Mouse (Mus musculus): ENCODE data around the gene Smndc1. TPM values are rescaled to one million over a fixed set of nuclear protein-coding genes. Genes with fewer than 3 reads are reported as not detected.
"Not testable (repeated sequence)": the region's sequence is repeated elsewhere in the genome, so short reads cannot be mapped to it uniquely, and the experiment has no call there.

Smndc1 gene
- total RNA-seq, 2 experiments from 2014 or later: 37.2 to 38.9 TPM

GRCm38 (mm10) chr19:53413617-53414380, 23.4 kb upstream of the Smndc1 start:
- no peak for DNase-seq (ENCODE audit: low spot score in 2 of 2)

- DNase-seq (ENCODE audit: low spot score in 2 of 2): no peak
These were observed 21.9 kb upstream of the Smndc1 start for GRCm38 (mm10) chr19:53412149-53412848.

GRCm38 (mm10) chr19:53409663-53410307, 19.4 kb upstream of the Smndc1 start:
- no peak for DNase-seq (ENCODE audit: low spot score in 2 of 2)

- no peak for DNase-seq (ENCODE audit: low spot score in 2 of 2)
These were observed 18.0 kb upstream of the Smndc1 start for GRCm38 (mm10) chr19:53408398-53408797.

GRCm38 (mm10) chr19:53407350-53407749, 17.0 kb upstream of the Smndc1 start:
- DNase-seq (ENCODE audit: low spot score in 2 of 2): no peak

- DNase-seq (ENCODE audit: low spot score in 2 of 2): no peak
These were observed 15.4 kb upstream of the Smndc1 start for GRCm38 (mm10) chr19:53405810-53406209.

GRCm38 (mm10) chr19:53404837-53405356, 14.5 kb upstream of the Smndc1 start:
- no peak for DNase-seq (ENCODE audit: low spot score in 2 of 2)

GRCm38 (mm10) chr19:53404219-53404836, 13.9 kb upstream of the Smndc1 start:
- DNase-seq (ENCODE audit: low spot score in 2 of 2): no peak

GRCm38 (mm10) chr19:53402741-53403432, 12.5 kb upstream of the Smndc1 start:
- no peak for DNase-seq (ENCODE audit: low spot score in 2 of 2)

GRCm38 (mm10) chr19:53400332-53401110, 10.1 kb upstream of the Smndc1 start:
- DNase-seq (ENCODE audit: low spot score in 2 of 2): no peak

GRCm38 (mm10) chr19:53399213-53399612, 8.8 kb upstream of the Smndc1 start:
- DNase-seq (ENCODE audit: low spot score in 2 of 2): no peak

- DNase-seq (ENCODE audit: low spot score in 2 of 2): no peak
These were observed 7.3 kb upstream of the Smndc1 start for GRCm38 (mm10) chr19:53397451-53398233.

- DNase-seq (ENCODE audit: low spot score in 2 of 2): not testable (repeated sequence)
These were observed 5.4 kb upstream of the Smndc1 start for GRCm38 (mm10) chr19:53395805-53396204.

- DNase-seq (ENCODE audit: low spot score in 2 of 2): not testable (repeated sequence)
These were observed 4.6 kb upstream of the Smndc1 start for GRCm38 (mm10) chr19:53394956-53395355.

- DNase-seq (ENCODE audit: low spot score in 2 of 2): peak; percentile 28 to 41
These were observed 4.2 kb upstream of the Smndc1 start for GRCm38 (mm10) chr19:53394552-53394951.

- no peak for DNase-seq (ENCODE audit: low spot score in 2 of 2)
These were observed 3.3 kb upstream of the Smndc1 start for GRCm38 (mm10) chr19:53393646-53394045.

GRCm38 (mm10) chr19:53392781-53393343, 2.5 kb upstream of the Smndc1 start:
- DNase-seq (ENCODE audit: low spot score in 2 of 2): no peak

- no peak for DNase-seq (ENCODE audit: low spot score in 2 of 2)
These were observed 1.4 kb upstream of the Smndc1 start for GRCm38 (mm10) chr19:53391787-53392186.

- DNase-seq (ENCODE audit: low spot score in 2 of 2): no peak
These were observed 1.0 kb upstream of the Smndc1 start for GRCm38 (mm10) chr19:53391386-53391785.
